Mouse (Mus musculus): ENCODE results near the gene Sp1.

DNA sequence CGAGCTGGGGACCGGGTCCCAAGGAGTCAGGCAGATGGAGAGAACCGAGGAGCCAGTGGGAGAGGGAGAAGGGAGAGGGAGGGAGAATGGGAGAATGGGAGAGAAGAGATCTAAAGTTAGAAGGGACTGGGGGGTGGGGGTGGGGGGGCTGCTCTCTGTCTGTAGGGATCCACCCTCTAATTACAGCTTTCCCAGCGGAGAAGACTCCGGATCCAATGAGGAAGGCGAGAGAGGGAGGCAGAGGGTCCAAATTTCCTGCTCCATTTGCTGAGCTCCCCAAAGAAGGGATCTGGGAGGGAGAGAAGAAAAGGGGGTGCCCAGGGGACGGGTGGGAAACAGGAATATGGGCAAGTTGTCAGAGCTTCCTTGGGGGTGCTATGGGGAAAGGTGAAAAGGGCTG is 39.7 kb upstream of the Sp1 start:
- TF ChIP-seq POLR2A (IDR thresholded peaks at IDR 0.05; ENCODE audit: borderline replicate concordance, extremely low read depth, insufficient read depth, insufficient read length, poor library complexity, severe bottlenecking) (no peak), CTCF (IDR thresholded peaks at IDR 0.05; ENCODE audit: borderline replicate concordance, extremely low read depth, insufficient read depth, insufficient read length) (no peak)
